Mouse (Mus musculus) forebrain, postnatal 0 days (tissue): ENCODE data around the gene Gm49383. TPM values are rescaled to one million over a fixed set of nuclear protein-coding genes. Genes with fewer than 3 reads are reported as not detected.
A peak's percentile ranks its signal among the peaks of the same experiment; 100 is the strongest.
"Not testable (repeated sequence)": the region's sequence is repeated elsewhere in the genome, so short reads cannot be mapped to it uniquely, and the experiment has no call there.

Experiments used
- ATAC-seq: fragments of 200-750 bp; cut with Nextera tagmentation; 2 replicates; pipeline ENCODE4 v1.8.0; 2017; ENCODE audit warnings: mild to moderate bottlenecking, moderate library complexity
- DNase-seq: peaks from one replicate; pipeline ENCODE4 v3.0.0-alpha.2; 2015
- H3K27ac ChIP-seq: fragments of 300-500 bp; sonication (generic); 2 replicates; pipeline ENCODE4 v1.5.1; 2014; ENCODE audit warnings: low read depth, mild to moderate bottlenecking, antibody characterized with exemption, low read length, moderate library complexity, mixed read lengths
- H3K27me3 ChIP-seq: fragments of 300-500 bp; sonication (generic); 2 replicates; pipeline ENCODE4 v1.6.1; 2014; ENCODE audit warnings: mild to moderate bottlenecking, low read length, mixed read lengths; ENCODE audit not compliant: insufficient read depth
- H3K36me3 ChIP-seq: fragments of 300-500 bp; sonication (generic); 2 replicates; pipeline ENCODE4 v1.6.1; 2014; ENCODE audit warnings: mild to moderate bottlenecking, moderate library complexity; ENCODE audit not compliant: insufficient read depth
- H3K4me1 ChIP-seq: fragments of 300-500 bp; sonication (generic); 2 replicates; pipeline ENCODE4 v1.6.1; 2014; ENCODE audit warnings: antibody characterized with exemption; ENCODE audit not compliant: insufficient read depth
- H3K4me2 ChIP-seq: fragments of 300-500 bp; sonication (generic); 2 replicates; pipeline ENCODE4 v1.6.1; 2014; ENCODE audit warnings: low read depth, mild to moderate bottlenecking, moderate library complexity
- H3K4me3 ChIP-seq: fragments of 300-500 bp; sonication (generic); 2 replicates; pipeline ENCODE4 v1.5.1; 2014; ENCODE audit warnings: low read depth, low read length, mixed read lengths
- H3K9ac ChIP-seq: fragments of 300-500 bp; sonication (generic); 2 replicates; pipeline ENCODE4 v1.6.1; 2014; ENCODE audit warnings: mild to moderate bottlenecking
- H3K9me3 ChIP-seq: fragments of 300-500 bp; sonication (generic); 2 replicates; pipeline ENCODE4 v1.6.1; 2016; ENCODE audit warnings: low read length
- CTCF ChIP-seq: sonication (generic); IDR thresholded peaks from 2 replicates; pipeline ENCODE4 v1.5.1; 2016; ENCODE audit warnings: antibody characterized with exemption, control low read depth, low read depth
- WGBS: fragments of 180-500 bp; shearing (Covaris S2); extraction: QIAGEN DNeasy Blood & Tissue Kit; methylation state at CpG from one replicate; pipeline ENCODE4 v1.1.7; 2014; 5-methylcytosine and 5-hydroxymethylcytosine counted together
- polyA plus RNA-seq: library from polyadenylated mRNA; unstranded; fragments of >200 nt; fragmentation: Nextera tagmentation; extraction: Ambion mirVana; gene quantifications from 2 replicates; pipeline ENCODE4 v1.2.1, GENCODE M21; 2015
- total RNA-seq: library from RNA; depleted of rRNA; stranded (reverse); fragments of >200 nt; gene quantifications from 2 replicates; pipeline ENCODE4 v1.2.3, GENCODE M21; 2014

The Gm49383 gene
- total and polyA plus RNA-seq, 2 experiments from 2014 or later: 5.7 to 8.8 TPM

DNA sequence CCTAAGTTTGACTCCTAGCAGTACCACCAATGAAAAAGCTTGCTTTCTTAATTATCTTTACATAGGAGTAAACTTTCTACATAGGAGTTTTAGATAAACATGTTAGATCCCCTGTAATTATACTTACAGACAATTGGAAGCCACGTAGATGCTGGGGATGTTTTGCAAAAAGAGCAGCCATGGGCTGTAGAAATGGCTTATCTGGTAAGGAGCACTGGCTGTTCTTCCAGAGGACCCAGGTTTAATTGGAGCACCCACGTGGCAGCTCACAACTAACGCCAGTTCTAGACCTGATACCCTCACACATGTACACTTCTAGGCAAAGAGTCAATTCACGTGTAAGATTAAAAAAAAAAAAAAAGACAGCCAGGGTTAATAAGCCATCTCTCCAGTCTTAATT, 15.1 kb downstream of the Gm49383 start:
- no peaks in the 10 kb centered on the region for H3K9me3 ChIP-seq
- 83% methylated on average over 4 of the region's 4 CpGs for WGBS
- H3K36me3 ChIP-seq: 0 out of 2 replicates have a peak, but pooled peaks cover 2% of the 10 kb centered on the region
- TF ChIP-seq CTCF: no peak
- H3K27ac ChIP-seq: no peak overlapping the region
- H3K9ac ChIP-seq: no peak overlapping the region
- no peaks in the 10 kb centered on the region for H3K27me3 ChIP-seq
- H3K4me3 ChIP-seq: no peak overlapping the region
- DNase-seq (no peak), ATAC-seq (no peak)
- no peak overlapping the region for H3K4me2 ChIP-seq
- peaks cover 10% of the 10 kb centered on the region for H3K4me1 ChIP-seq

DNA sequence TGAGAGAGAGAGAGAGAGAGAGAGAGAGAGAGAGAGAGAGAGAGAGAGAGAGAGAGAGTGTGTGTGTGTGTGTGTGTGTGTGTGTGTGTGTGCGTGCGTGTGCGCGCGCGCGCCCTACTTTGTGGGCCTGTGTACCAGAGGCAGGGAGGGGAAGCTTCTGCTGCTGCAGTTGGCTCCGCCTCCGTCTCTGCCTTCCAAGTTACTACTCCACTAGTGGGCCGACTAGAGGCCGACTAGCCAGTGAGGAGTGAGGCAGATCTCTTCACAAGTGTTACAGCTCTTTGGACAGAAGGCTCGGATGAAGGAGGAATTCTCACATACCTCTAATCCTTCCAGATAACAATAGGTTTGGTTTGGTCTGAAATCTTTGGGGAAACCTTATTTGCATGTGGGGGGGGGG, 17.5 kb downstream of the Gm49383 start:
- WGBS: 68% methylated on average over 12 of the region's 12 CpGs
- H3K9ac ChIP-seq: no peak overlapping the region
- H3K36me3 ChIP-seq: 0 out of 2 replicates have a peak, but pooled peaks cover 2% of the 10 kb centered on the region
- ATAC-seq (no peak), DNase-seq (no peak)
- H3K4me2 ChIP-seq: no peak overlapping the region
- TF ChIP-seq CTCF: no peak
- no peaks in the 10 kb centered on the region for H3K9me3 ChIP-seq
- no peak overlapping the region for H3K27ac ChIP-seq
- no peaks in the 10 kb centered on the region for H3K27me3 ChIP-seq
- no peaks in the 10 kb centered on the region for H3K4me1 ChIP-seq
- H3K4me3 ChIP-seq: no peak overlapping the region

DNA sequence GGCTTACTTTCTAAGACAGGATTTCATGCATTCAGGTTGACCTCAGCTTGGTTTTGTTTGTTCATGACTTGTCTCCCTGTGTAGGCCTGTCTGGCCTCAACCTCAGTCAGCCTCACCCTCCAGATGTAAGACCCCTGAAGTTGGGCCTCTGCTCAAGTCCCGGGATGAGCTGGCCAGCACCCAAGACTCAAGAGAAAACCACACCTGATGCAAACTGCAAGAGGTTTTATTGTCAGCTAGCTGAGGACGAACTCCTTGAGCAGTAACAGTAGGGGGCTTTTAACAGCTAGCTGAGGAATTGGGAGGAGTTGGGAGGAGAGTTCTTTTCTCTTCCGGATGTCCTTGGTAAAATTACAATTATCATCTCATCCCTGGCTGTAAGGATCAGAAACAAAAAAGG, 19.4 kb downstream of the Gm49383 start:
- ATAC-seq (no peak), DNase-seq (no peak)
- Histone ChIP-seq H3K9ac (no peak overlapping the region), H3K36me3 (0 out of 2 replicates have a peak, but pooled peaks cover 2% of the 10 kb centered on the region), H3K27ac (no peak overlapping the region), H3K4me2 (no peak overlapping the region), H3K4me1 (no peaks in the 10 kb centered on the region), H3K4me3 (no peak overlapping the region), H3K27me3 (no peaks in the 10 kb centered on the region), H3K9me3 (no peaks in the 10 kb centered on the region)
- 70% methylated on average over 3 of the region's 3 CpGs for WGBS
- TF ChIP-seq CTCF: no peak

DNA sequence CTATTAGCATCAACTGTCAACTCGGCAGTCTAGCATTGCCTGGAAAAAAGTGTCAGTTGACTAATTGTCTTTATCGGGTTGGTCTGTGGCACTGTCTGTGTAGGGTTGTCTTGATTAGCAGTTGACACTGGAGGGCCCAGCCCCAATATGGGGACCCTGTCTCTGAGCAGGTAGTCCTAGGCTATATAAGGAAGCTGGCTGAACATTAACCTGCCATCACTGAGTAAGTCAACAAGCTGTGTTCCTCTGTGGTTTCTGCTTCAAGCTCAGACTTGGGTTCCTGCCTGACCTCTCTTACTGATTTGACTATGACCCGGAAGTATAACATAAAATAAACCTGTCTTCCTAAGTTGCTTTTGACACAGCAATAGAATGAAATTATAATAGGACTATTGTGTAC, 20.9 kb downstream of the Gm49383 start:
- no peak for TF ChIP-seq CTCF
- Histone ChIP-seq H3K4me3 (no peak overlapping the region), H3K9ac (no peak overlapping the region), H3K27me3 (no peaks in the 10 kb centered on the region), H3K4me2 (no peak overlapping the region), H3K27ac (no peak overlapping the region), H3K36me3 (no peaks in the 10 kb centered on the region), H3K9me3 (no peaks in the 10 kb centered on the region), H3K4me1 (no peaks in the 10 kb centered on the region)
- no peak for ATAC-seq
- whole genome bisulfite sequencing: 95% methylated on average over 3 of the region's 3 CpGs
- DNase-seq: no peak

GRCm38 (mm10) chr12:69171307-69171706, 25.6 kb downstream of the Gm49383 start:
- no peak overlapping the region for H3K4me3 ChIP-seq
- H3K4me1 ChIP-seq: 0 out of 2 replicates have a peak, but pooled peaks cover 5% of the 10 kb centered on the region
- no peaks in the 10 kb centered on the region for H3K36me3 ChIP-seq
- H3K27me3 ChIP-seq: no peaks in the 10 kb centered on the region
- H3K9me3 ChIP-seq: no peaks in the 10 kb centered on the region
- no peak for DNase-seq
- WGBS: 93% methylated on average over 2 of the region's 2 CpGs
- H3K9ac ChIP-seq: no peak overlapping the region
- H3K4me2 ChIP-seq: no peak overlapping the region
- no peak overlapping the region for H3K27ac ChIP-seq
- TF ChIP-seq CTCF: no peak
- ATAC-seq: no peak

DNA sequence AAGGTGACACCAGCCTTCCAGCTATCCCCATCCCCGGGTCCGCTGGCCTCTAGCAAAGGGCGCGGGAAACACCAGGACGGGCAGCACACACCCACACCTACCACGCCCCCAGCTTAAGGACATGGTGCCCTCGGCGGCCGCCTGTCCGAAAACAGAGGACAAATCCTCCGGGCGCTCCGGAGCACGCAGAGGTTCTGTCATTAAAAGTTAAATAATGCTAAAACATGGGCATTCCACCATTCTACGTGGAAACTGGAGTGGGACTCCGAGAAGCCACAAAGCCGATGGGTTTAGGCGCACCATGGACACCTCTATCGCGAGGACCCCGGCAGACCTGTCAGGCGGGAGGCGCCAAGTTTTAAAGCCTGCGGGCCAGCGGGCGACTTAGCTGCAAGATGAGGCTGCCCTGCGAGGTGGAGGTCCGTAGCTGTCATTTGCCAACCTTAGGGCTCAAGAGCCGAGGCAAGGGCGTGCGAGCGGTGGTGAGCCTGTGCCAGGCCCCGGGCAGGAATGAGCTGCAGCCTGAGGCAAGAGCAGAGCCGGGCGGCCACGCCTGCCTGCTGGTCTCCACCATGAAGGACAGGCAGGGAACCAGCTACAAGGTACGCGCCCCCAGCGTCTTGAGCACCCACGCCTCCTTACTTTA, 28.3 kb downstream of the Gm49383 start, which contains the start of gene Lrr1:
Gene Lrr1, plus strand, starts transcription at position 354 of the 646 bp plus-strand sequence.
- DNase-seq: peak; percentile 92
- WGBS: under 1% methylated on average over 40 of the region's 40 CpGs
- Histone ChIP-seq H3K4me2 (peak within 1 kb of the TSS; percentile 94), H3K9me3 (no peaks in the 10 kb centered on the region), H3K27ac (peak within 1 kb of the TSS; percentile 50; the same call in 1 of the 2 replicates), H3K9ac (peak within 1 kb of the TSS; percentile 79), H3K36me3 (no peaks in the 10 kb centered on the region), H3K4me3 (peak within 1 kb of the TSS; percentile 69), H3K27me3 (no peaks in the 10 kb centered on the region), H3K4me1 (0 out of 2 replicates have a peak, but pooled peaks cover 5% of the 10 kb centered on the region)
- ATAC-seq: peak; percentile 93
- TF ChIP-seq CTCF: 0 out of 2 replicates have a peak, but pooled peaks have one; percentile 1

- peak overlapping the region; percentile 69 for H3K4me3 ChIP-seq
- 7% methylated on average over 18 of the region's 18 CpGs for WGBS
- TF ChIP-seq CTCF: no peak
- peak overlapping the region; percentile 79 for H3K9ac ChIP-seq
- no peak overlapping the region for H3K27ac ChIP-seq
- H3K36me3 ChIP-seq: no peaks in the 10 kb centered on the region
- H3K9me3 ChIP-seq: no peaks in the 10 kb centered on the region
- no peaks in the 10 kb centered on the region for H3K27me3 ChIP-seq
- DNase-seq (no peak), ATAC-seq (peak; percentile 23; the same call in 1 of the 2 replicates)
- H3K4me2 ChIP-seq: peak overlapping the region; percentile 94
- 0 out of 2 replicates have a peak, but pooled peaks cover 5% of the 10 kb centered on the region for H3K4me1 ChIP-seq
These were observed 29.0 kb downstream of the Gm49383 start for GRCm38 (mm10) chr12:69167656-69168460.

- not testable (repeated sequence) for H3K9me3 ChIP-seq, H3K27me3 ChIP-seq, H3K4me3 ChIP-seq, DNase-seq, H3K4me2 ChIP-seq, H3K4me1 ChIP-seq, H3K27ac ChIP-seq, H3K9ac ChIP-seq, H3K36me3 ChIP-seq, ATAC-seq
- whole genome bisulfite sequencing: 70% methylated on average over 8 of the region's 8 CpGs
These were observed 29.9 kb downstream of the Gm49383 start for GRCm38 (mm10) chr12:69166861-69167581.
